Mouse (Mus musculus): Measurements from ENCODE around the gene Nat8l.
"Not testable (repeated sequence)": the region's sequence is repeated elsewhere in the genome, so short reads cannot be mapped to it uniquely, and the experiment has no call there.

The Nat8l gene

DNA sequence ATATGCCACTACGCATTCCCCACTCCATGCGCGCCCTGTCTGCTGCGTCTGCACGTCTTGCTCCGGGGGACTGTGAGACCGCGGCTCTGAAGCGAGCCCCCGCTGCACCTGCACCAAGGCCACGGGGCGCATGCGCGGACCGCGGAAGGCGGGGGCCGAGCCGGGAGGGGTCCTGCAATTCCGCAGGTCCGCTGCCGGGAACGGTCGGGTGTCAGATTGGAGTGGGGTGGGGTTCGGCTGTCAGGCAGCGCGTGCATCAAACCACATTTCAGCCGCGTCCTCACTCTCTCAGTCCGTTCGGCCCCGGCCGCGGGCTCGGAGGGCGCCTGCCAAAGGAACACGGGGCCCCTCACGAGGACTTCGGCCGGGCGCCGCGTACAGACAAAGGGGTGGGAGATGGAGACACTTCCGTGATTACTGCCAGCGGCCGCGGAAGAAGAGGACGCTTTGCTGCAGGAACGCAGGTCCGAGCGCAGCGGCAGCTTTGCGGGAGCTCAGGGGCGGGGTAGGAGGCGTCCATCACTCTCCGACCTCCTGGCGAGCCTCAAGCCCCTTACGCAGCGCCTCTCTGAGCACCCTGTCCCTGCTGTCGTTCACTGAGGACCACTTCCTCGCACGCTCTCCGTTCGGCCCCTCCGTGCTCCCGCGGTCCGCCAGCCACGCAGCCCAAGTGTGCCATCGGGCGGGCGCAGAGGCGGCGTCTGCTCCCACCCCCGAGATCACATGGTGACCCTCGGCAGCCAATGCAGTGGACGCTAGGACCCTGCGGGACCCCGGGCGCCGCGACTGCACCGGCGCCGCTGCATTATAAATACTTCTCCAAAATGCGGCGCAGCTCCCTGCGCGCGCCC is at the start of gene Nat8l:
TSS of gene Nat8l (plus strand) at position 142 of the 851 bp plus-strand sequence.
- no peak for DNase-seq (ENCODE audit: low read depth, low spot score)

DNA sequence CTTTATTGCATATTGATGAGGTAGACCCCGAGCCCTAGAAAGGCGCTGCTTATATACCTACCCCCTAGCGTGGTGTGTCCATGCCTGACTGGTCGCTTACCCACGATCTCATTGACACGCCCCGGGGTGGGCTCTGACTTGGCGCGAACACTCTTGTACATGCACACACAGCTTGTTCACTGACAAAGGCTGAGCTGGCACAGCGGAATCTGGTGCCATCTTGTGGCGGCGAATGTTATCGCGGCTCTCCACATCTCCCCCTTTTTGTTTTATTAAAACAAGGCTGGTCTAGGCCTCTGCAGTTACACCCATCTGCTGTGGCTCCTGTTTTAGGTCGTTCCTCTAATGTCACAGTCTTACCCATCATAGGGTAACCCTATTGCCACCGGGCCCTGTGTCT is 48.7 kb upstream of the Nat8l start:
- DNase-seq (ENCODE audit: low read depth, low spot score) = not testable (repeated sequence)

DNA sequence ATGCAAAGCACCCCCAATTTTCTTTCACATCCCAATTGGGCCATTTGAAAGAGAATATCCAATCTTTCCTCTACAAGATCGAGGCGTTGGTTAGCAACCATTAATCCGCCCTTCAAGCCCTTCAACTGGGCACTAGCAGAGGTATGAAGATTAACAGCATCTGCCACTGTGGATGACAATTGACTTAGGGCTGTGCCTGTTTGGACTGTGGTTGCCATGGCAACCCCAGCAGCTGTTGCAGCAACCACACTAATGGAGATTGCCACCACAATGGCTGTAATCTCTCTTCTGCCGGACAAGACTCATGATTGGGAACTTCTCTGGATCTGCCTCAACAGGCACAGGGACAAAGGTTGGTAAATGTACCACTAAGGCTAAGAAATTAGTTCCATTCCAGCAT is 47.5 kb upstream of the Nat8l start:
- no peak for DNase-seq (ENCODE audit: low read depth, low spot score)

DNA sequence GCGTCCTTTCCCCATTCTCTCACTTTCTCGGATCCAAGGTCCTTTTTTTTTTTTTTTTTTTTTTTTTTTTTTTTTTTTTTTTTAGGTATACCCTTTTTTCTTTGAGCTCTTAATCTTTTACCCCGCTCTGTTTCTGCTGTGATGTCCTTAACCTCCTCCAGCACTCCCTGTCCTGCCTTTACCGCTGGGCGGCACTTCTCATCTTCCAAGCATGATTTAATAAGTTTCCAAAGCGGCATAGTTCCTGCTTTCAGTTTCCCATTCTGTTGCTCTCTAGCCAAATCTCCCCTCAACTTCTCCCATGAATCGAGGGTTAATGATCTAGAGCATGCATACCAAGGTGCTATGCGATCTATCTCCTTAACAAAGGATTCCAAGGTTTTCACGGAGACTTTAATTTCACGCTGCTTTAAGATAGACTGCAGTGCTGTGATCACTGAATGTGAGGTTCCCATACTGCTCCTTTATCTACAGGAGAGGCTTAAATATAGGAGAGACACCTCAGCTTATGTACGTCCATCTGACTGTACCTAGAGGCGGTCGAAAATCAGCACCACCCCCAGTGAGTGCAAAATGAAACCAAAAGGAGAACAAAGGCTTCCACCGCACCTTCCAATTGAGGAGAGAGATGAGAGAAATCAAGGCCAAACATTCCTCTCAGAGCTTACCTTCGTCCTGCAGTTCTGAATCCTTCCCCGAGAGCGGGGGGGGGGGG is 42.2 kb upstream of the Nat8l start:
- no peak for DNase-seq (ENCODE audit: low read depth, low spot score)

DNA sequence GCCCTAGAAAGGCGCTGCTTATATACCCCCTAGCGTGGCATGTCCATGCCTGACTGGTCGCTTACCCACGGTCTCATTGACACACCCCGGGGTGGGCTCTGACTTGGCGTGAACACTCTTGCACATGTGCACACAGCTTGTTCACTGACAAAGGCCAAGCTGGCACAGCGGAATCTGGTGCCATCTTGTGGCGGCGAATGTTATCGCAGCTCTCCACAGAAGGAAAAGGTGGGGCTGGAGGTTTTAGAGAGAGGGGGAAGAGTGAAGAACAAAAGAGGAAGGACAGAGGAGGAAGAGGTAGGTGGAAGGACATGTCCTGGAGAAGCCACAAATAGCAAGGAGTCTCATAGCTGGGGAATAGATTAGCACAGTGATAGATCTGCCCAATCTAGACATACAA is 41.4 kb upstream of the Nat8l start:
- no peak for DNase-seq (ENCODE audit: low read depth, low spot score)

DNA sequence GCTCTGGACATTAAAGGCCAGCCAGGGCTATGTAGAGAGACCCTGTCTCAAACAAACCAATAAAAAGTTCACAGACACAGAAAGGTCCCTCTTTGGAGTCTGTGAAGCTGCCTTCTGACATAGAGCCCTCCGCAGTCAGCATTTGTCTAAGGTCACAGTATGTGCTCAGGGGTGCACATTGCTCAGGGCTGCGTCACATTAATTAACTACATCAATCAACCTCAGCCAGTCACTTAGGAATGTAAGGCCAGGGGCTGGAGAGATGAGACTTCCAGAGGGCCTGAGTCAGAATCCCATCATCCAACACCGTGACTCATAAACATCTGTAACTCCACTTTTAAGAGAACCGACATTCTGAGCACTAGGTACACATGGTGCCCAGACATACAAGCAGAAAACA is 39.9 kb upstream of the Nat8l start:
- DNase-seq (ENCODE audit: low read depth, low spot score) = no peak

DNA sequence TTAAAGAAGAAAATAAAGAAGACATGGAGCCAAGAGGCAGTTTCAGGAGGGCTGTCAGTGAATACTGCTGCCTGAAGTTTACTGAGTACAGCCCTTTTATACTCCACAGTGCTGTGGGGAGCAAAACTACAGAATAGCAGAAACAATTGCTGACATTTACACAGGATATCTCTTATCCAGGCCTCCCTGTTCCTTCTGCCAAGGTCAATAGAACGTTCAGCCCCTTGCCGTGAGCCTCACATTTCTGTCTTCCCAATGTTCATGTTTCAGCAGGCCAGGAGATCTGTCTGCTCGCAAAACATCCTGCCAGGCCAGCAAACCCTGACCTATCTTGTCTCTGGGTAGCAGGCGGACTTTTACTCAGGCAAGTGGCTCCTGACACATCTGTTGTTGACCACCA is 36.4 kb upstream of the Nat8l start:
- no peak for DNase-seq (ENCODE audit: low read depth, low spot score)

DNA sequence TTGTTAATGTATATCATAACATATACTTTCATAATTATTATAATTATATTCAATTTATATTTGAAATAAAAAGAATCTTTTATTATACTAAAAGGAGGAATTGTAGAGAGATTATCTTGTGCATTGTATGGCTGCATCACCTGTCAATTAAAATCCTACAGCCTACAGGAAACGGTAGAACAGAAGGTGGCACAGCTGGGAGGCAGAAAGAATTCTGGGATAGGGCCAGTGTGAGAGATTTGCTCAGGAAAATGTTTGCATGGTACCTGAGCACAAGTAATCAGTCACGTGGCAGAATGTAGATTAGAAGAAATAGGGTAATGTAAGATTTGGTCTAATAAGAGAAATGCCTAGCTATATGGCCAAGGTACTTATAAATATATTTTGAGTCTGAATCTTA is 21.0 kb upstream of the Nat8l start:
- DNase-seq (ENCODE audit: low read depth, low spot score) = no peak

DNA sequence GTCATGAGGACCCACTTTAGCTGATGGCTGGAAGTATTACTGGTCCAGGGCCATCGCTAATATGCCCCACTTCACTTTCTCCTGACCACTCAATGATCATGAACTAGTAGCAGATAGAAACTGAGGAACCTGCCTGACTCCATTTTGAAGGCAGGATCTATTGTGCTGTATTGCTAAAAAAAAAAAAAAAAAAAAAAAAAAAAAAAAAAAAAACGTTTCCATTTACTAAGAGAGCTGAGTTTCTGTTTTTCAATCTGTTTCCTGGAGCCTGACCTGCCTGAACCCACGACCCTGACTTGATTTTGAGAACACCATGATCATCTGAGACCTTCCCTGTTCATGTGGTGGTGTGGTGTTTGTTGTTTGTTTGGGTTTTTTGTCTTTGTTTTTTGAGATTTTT is 19.5 kb upstream of the Nat8l start:
- DNase-seq (ENCODE audit: low read depth, low spot score) = no peak

DNA sequence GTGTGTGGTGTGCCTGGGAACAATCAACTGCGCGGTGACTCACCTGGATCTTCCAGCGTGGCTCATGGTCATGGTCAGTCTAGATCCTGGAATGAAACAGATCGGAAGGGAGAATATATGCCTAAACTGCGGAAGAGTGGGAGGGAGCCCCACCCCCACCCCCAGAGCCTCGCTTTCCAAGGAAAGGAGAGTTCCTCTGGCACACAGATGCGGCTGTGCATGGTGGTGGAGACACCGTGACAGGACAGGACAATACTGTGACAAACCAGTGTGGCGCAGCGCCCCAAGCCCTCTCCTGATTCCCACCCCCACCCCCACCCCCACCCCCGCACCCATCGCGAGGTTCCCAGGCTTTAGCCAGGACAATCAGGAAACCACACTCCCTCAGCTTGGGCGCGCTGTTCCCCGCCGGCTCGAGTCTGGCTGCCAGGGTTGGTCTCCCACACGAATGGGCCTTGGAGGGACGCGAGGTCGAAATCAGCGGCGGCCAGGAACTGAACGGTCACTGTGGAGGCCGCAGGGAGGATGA is 13.0 kb upstream of the Nat8l start:
- no peak for DNase-seq (ENCODE audit: low read depth, low spot score)

DNA sequence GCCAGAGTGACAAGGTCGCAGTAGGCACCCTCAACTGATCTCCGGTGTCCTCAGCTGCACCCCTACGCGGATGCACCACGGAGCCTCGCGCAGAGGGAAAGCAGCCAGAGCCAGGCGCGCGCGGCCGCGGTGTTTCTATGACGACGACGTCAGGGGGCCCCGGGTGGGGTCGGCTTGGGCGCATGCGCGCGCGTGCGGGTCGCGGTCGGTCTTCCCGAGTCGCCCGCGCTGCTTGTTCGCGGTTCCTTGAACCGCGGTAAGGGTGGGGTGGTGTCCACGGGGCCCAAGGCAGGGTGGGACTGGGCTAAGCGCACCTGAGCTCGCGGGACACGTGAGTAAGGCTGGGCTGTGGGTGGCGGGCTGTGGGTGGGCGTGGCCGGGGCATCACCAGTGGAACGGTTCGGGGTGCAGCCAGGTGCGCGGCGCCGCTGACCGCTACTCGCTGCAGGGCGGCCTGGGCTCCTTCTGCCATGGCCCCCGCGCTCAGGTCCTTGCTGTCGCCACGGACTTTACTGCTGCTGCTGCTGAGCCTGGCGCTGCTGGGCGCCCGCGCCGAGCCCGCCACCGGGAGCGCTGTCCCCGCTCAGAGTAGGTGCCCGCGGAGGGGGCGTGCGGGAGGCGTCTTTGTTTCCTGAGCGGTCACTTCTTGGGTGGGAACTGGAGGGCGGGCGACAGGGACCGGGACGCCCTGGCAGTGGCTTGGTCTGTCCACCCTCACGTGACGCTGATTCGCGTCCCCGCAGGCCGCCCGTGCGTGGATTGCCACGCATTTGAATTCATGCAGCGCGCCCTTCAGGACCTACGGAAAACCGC is 12.3 kb upstream of the Nat8l start, which contains the start of gene Gm1673:
TSS of gene Gm1673 (plus strand) at position 125 of the 813 bp plus-strand sequence.
- no peak for DNase-seq (ENCODE audit: low read depth, low spot score)

DNA sequence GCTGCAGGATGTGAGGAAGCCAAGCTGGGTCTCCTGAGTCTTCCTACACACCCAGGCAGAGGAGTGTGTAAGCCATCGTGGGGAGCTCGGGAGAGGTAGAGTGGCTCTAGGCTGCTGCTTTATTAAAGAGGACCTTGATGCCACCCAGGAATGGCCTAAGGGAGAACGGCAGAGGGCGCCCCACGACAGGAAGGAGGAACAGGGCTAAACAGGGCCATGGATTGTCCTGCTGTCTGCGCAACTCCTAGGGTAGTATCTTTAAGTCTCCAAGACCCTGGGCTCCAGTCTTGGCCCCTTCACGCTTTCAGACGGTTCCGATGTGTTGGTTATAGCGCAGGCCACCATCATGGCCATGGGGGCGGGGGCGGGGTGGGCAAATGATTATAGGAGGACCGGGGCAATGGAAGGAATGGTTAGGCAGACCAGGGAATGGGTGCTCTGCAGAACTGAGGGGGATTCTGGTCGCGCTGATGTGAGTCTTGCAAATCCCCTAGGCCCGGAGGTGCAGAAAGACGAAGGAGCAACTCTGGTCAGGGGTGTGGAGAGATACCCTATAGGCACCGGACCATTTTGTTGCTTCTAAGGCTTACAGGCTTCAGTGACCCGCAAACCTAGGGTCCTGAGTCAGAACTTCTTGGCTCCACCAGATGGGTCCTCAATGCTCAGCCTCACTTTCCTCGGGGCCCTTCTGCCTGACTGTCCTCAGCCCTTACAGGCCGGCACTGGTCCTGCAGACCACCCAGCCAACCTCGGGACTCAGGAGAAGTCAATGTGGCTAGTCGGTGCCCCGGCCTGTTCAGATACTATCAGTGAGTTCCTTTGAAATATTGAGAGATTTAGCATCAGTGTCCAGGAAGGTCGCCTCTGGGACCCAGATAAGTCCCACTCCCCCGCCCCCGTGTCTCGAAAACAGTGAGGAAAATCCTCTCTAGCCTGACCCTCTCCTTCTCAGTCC is 836 bp upstream of the Nat8l start:
- DNase-seq (ENCODE audit: low read depth, low spot score) = no peak

DNA sequence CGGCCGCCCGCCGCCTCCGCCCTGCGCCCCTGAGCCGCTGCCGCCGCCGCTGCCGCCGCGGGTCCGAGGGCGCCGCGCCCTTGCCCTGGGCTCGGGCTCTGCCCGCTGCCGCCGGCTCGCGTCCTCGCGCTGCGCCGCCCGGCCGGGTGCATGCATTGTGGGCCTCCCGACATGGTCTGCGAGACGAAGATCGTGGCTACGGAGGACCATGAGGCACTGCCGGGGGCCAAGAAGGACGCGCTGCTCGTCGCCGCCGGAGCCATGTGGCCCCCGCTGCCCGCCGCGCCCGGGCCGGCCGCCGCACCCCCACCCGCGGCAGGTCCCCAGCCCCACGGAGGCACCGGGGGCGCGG is 886 bp downstream of the Nat8l start:
- DNase-seq (ENCODE audit: low read depth, low spot score) = no peak

DNA sequence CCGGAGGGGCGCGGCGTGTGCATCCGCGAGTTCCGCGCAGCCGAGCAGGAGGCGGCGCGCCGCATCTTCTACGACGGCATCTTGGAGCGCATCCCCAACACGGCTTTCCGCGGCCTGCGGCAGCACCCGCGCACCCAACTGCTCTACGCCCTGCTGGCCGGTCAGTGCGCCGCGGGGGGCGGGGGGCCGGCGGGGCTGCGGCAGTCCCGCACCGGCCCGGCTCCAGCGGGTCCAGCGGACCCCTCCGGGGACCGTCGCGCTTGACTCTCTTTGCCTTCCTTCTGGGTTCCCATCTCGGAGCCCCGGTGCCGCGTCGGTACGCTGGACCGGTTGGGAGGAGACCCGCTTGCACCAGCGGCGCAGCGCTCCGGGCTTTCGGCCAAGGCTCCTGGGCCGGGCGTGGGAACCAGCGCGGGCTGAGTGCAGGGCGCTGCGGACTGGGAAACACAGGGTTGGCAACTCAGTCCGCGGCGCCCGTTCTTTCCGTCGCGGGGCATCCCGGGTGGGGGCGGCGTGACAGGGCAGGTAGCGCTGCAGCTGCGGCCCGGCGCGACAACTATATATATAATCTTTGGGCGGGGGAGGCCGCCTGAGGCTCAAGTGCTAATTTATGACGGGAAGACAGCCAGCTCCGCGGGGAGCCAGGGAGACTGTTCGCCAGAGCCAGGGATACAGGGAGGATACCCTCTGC is 1.4 kb downstream of the Nat8l start:
- DNase-seq (ENCODE audit: low read depth, low spot score) = no peak

DNA sequence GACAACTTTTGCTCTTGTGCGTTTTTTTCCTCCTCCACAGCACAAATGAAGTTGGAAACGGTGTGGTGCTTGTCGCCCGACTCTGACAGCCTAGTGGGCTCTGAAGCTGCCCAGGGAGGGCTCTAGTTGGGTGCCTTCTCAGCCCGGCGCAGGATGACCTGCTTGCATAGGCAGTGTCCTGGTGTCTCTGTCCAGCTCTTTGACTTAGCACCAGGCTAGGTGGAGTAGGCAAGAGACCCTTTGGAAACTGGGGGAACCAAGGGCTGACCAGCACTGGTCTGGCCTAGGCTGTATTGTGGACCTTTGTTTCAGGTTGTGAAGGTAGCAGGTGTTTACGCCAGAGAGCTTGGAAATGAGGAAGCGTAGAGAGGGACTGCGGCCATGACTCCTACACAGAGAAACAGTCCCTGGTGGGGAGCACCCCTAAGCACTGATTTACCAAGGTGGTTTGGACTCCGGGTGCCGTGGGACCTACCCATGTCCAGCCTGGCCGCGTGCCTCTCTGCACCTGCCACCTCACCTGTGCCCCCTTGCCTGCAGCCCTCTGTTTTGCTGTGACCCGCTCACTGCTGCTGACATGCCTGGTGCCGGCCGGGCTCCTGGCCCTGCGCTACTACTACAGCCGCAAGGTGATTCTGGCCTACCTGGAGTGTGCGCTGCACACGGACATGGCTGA is 2.2 kb downstream of the Nat8l start:
- DNase-seq (ENCODE audit: low read depth, low spot score) = no peak

DNA sequence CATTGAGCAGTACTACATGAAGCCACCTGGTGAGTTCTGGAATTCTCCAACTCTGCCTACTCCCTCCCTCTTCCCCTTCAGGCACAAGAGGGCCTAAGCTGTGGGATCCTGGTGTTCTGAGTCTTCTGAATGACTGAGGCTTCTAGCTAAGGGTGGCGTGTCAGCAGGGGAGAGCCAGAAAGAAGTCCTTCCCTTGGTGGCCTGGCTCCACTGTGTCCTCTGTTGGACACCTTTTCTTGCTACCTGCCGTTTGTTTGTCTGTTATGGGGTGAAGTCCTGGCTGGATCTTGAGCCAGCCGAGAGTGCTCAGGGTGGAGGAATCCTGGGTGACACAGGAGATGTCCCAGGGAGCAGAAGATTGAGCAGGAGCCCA is 2.7 kb downstream of the Nat8l start:
- DNase-seq (ENCODE audit: low read depth, low spot score) = no peak

DNA sequence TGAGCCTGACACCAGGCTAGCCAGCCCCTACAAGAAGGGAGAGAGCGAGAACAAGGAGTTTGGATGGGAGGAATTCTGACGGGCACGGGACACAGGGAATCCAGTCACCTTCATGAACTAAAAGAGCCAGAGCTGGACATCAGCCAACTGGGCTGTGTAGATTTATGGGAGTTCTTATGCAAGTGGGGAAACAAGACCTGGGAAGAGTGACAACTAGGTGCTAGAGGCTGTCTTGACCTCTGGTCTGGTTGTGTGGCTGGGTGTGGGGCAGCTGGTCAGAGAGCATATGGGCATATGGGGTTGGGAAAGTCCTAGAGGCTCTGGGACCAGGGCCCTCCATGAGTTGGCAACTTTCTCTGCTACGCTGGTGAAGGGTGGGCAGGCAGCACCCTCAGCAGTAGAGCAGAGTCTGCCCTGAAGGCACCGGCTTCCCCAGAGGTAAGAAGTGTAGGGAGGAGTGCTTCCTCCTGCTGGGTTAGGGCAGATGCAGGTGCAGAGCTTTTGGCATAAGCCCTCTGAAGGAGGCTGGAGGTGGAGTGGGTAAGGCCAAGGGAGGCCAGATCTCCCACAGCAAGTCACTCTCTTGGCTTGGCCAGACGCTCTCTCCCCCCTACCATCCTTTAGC is 3.8 kb downstream of the Nat8l start:
- DNase-seq (ENCODE audit: low read depth, low spot score) = no peak

DNA sequence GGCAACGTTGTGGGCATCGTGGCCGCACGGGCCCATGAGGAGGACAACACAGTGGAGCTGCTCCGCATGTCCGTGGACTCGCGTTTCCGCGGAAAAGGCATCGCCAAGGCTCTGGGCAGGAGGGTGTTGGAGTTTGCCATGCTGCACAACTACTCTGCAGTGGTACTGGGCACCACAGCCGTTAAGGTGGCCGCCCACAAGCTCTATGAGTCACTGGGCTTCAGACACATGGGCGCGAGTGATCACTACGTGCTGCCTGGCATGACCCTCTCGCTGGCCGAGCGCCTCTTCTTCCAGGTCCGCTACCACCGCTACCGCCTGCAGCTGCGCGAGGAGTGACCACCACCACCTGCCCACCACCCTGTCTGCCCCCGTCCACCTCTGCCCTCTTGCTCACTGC is 5.0 kb downstream of the Nat8l start:
- DNase-seq (ENCODE audit: low read depth, low spot score) = no peak

DNA sequence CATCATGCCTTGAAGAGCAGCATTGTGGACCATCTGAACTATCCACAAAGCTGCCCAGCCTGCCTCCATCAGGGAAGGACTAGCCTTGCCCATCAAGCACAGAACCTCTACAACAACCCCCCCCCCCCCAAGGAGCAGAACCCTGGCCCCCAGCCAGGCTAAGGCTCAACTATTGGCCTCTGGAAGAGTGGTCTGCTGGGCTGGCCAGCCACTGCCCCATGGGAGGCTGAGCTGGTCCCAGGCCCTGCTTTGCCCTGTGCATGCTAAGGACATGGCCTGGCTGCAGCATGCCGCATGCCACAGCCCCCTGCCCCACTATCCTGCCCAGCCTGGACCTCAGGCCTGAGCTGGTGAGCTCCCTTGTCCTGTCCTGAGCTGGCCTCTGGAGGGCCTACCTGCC is 5.6 kb downstream of the Nat8l start:
- DNase-seq (ENCODE audit: low read depth, low spot score) = no peak
